Mouse (Mus musculus) liver, postnatal 0 days (tissue): ENCODE measurements around the gene Cyp27b1. TPM values are rescaled to one million over a fixed set of nuclear protein-coding genes. Genes with fewer than 3 reads are reported as not detected.
A peak's percentile ranks its signal among the peaks of the same experiment; 100 is the strongest.

Experiments
- ATAC-seq: fragments of 200-750 bp; cut with Nextera tagmentation; 2 replicates; pipeline ENCODE4 v1.8.0; 2017; ENCODE audit warnings: mild to moderate bottlenecking, moderate library complexity
- DNase-seq: peaks from one replicate; pipeline ENCODE4 v3.0.0-alpha.2; 2016
- H3K27ac ChIP-seq: fragments of 300-500 bp; sonication (generic); 2 replicates; pipeline ENCODE4 v1.5.1; 2014; ENCODE audit warnings: antibody characterized with exemption, moderate library complexity, mild to moderate bottlenecking, low read depth
- H3K27me3 ChIP-seq: fragments of 300-500 bp; sonication (generic); 2 replicates; pipeline ENCODE4 v1.6.1; 2014; ENCODE audit warnings: low read length, control low read depth, mixed read lengths; ENCODE audit not compliant: insufficient read depth
- H3K36me3 ChIP-seq: fragments of 300-500 bp; sonication (generic); replicated peaks from 2 replicates; pipeline ENCODE4 v1.6.1; 2014; ENCODE audit warnings: mild to moderate bottlenecking, control low read depth, low read length, moderate library complexity, mixed read lengths; ENCODE audit not compliant: insufficient read depth
- H3K4me1 ChIP-seq: fragments of 300-500 bp; sonication (generic); 2 replicates; pipeline ENCODE4 v1.6.1; 2014; ENCODE audit warnings: antibody characterized with exemption, mild to moderate bottlenecking, control low read depth; ENCODE audit not compliant: insufficient read depth
- H3K4me2 ChIP-seq: fragments of 300-500 bp; sonication (generic); 2 replicates; pipeline ENCODE4 v1.6.1; 2014; ENCODE audit warnings: low read depth, mild to moderate bottlenecking, low read length, moderate library complexity, mixed read lengths
- H3K4me3 ChIP-seq: fragments of 300-500 bp; sonication (generic); 2 replicates; pipeline ENCODE4 v1.5.1; 2014; ENCODE audit warnings: low read depth, low read length
- H3K9ac ChIP-seq: fragments of 300-500 bp; sonication (generic); replicated peaks from 2 replicates; pipeline ENCODE4 v1.6.1; 2014; ENCODE audit warnings: mild to moderate bottlenecking, moderate library complexity
- H3K9me3 ChIP-seq: fragments of 300-500 bp; sonication (generic); 2 replicates; pipeline ENCODE4 v1.6.1; 2016; ENCODE audit warnings: mild to moderate bottlenecking, control low read depth, low read length, mixed read lengths
- CTCF ChIP-seq: sonication (generic); IDR thresholded peaks from 2 replicates; pipeline ENCODE4 v1.5.1; 2016; ENCODE audit warnings: antibody characterized with exemption, low read depth
- EP300 ChIP-seq: IDR thresholded peaks from 2 replicates; pipeline ENCODE4 v1.6.1; 2016; ENCODE audit warnings: antibody characterized with exemption, low read depth, mild to moderate bottlenecking
- WGBS: fragments of 180-500 bp; shearing (Covaris S2); extraction: QIAGEN DNeasy Blood & Tissue Kit; methylation state at CpG from one replicate; pipeline ENCODE4 v1.1.7; 2014; ENCODE audit not compliant: insufficient replicate concordance; 5-methylcytosine and 5-hydroxymethylcytosine counted together
- polyA plus RNA-seq: library from polyadenylated mRNA; unstranded; fragments of >200 nt; fragmentation: Nextera tagmentation; extraction: Ambion mirVana; gene quantifications from 2 replicates; pipeline ENCODE4 v1.2.1, GENCODE M21; 2015

Cyp27b1 gene
- polyA plus RNA-seq: not detected in 2 replicates

- H3K4me1 ChIP-seq: peaks cover 13% of the 10 kb centered on the region
Measured at GRCm38 (mm10) chr10:127047954-127048353, at the start of gene Cyp27b1. Cyp27b1 (plus strand) TSS chr10:127048250.

GRCm38 (mm10) chr10:127000529-127000928, 47.5 kb upstream of the Cyp27b1 start, which contains the start of gene Avil:
Avil (plus strand) TSS chr10:127000709.
- H3K4me3 ChIP-seq: no peak within 1 kb of the TSS
- no peaks in the 10 kb centered on the region for H3K9me3 ChIP-seq
- DNase-seq: no peak
- H3K4me1 ChIP-seq: no peaks in the 10 kb centered on the region
- no peak within 1 kb of the TSS for H3K9ac ChIP-seq
- no peak within 1 kb of the TSS for H3K27ac ChIP-seq
- peak; percentile 62 for ATAC-seq
- H3K36me3 ChIP-seq: peaks cover 23% of the 10 kb centered on the region
- 66% methylated on average over 5 of the region's 5 CpGs for WGBS
- TF ChIP-seq EP300: no peak
- no peak for TF ChIP-seq CTCF
- H3K4me2 ChIP-seq: no peak within 1 kb of the TSS
- H3K27me3 ChIP-seq: no peaks in the 10 kb centered on the region

More at GRCm38 (mm10) chr10:127047954-127048353, at the start of gene Cyp27b1:
- Histone ChIP-seq H3K36me3 (peaks cover 3% of the 10 kb centered on the region; the same call in 1 of the 2 replicates), H3K4me3 (peak within 1 kb of the TSS; percentile 17; the same call in 1 of the 2 replicates), H3K27ac (no peak within 1 kb of the TSS), H3K9ac (no peak within 1 kb of the TSS), H3K9me3 (no peaks in the 10 kb centered on the region), H3K27me3 (peaks cover 44% of the 10 kb centered on the region), H3K4me2 (peak within 1 kb of the TSS; percentile 48)
- 31% methylated on average over 5 of the region's 5 CpGs for WGBS
- ATAC-seq: no peak
- no peak for DNase-seq
- TF ChIP-seq CTCF (no peak), EP300 (no peak)

- no peak for TF ChIP-seq EP300
- no peak for TF ChIP-seq CTCF
- DNase-seq (no peak), ATAC-seq (no peak)
- Histone ChIP-seq H3K4me1 (no peaks in the 10 kb centered on the region), H3K4me3 (no peak overlapping the region), H3K27ac (no peak overlapping the region), H3K27me3 (no peaks in the 10 kb centered on the region), H3K9me3 (no peaks in the 10 kb centered on the region), H3K36me3 (peaks cover 17% of the 10 kb centered on the region), H3K9ac (no peak overlapping the region), H3K4me2 (no peak overlapping the region)
- WGBS: 74% methylated on average over 9 of the region's 9 CpGs
Measured at GRCm38 (mm10) chr10:127001297-127001696, 46.8 kb upstream of the Cyp27b1 start.

- Histone ChIP-seq H3K27me3 (no peaks in the 10 kb centered on the region), H3K4me3 (no peak overlapping the region), H3K36me3 (peaks cover 17% of the 10 kb centered on the region), H3K4me2 (no peak overlapping the region), H3K27ac (no peak overlapping the region), H3K9me3 (no peaks in the 10 kb centered on the region), H3K4me1 (no peaks in the 10 kb centered on the region), H3K9ac (no peak overlapping the region)
- ATAC-seq: no peak
- WGBS: 70% methylated on average over 1 of the region's 1 CpGs
- no peak for TF ChIP-seq CTCF
- no peak for TF ChIP-seq EP300
- no peak for DNase-seq
Measured at GRCm38 (mm10) chr10:127002056-127002455, 46.0 kb upstream of the Cyp27b1 start.

GRCm38 (mm10) chr10:127002765-127003164, 45.3 kb upstream of the Cyp27b1 start:
- H3K9me3 ChIP-seq: no peaks in the 10 kb centered on the region
- no peak overlapping the region for H3K9ac ChIP-seq
- TF ChIP-seq CTCF: no peak
- no peak for TF ChIP-seq EP300
- H3K27me3 ChIP-seq: no peaks in the 10 kb centered on the region
- DNase-seq: no peak
- no peak overlapping the region for H3K27ac ChIP-seq
- no peak for ATAC-seq
- H3K4me1 ChIP-seq: no peaks in the 10 kb centered on the region
- WGBS: 62% methylated on average over 5 of the region's 5 CpGs
- H3K4me3 ChIP-seq: no peak overlapping the region
- peaks cover 11% of the 10 kb centered on the region for H3K36me3 ChIP-seq
- H3K4me2 ChIP-seq: no peak overlapping the region

- no peak for ATAC-seq
- no peak overlapping the region for H3K27ac ChIP-seq
- H3K27me3 ChIP-seq: no peaks in the 10 kb centered on the region
- WGBS: 75% methylated on average over 8 of the region's 8 CpGs
- no peak for TF ChIP-seq EP300
- TF ChIP-seq CTCF: no peak
- peaks cover 6% of the 10 kb centered on the region; the same call in 1 of the 2 replicates for H3K36me3 ChIP-seq
- DNase-seq: no peak
- H3K9ac ChIP-seq: no peak overlapping the region
- H3K4me3 ChIP-seq: no peak overlapping the region
- H3K9me3 ChIP-seq: no peaks in the 10 kb centered on the region
- H3K4me1 ChIP-seq: no peaks in the 10 kb centered on the region
- H3K4me2 ChIP-seq: no peak overlapping the region
Measured at GRCm38 (mm10) chr10:127003334-127003733, 44.7 kb upstream of the Cyp27b1 start.
